Mouse (Mus musculus): ENCODE results near the gene Elk3. TPM values are rescaled to one million over a fixed set of nuclear protein-coding genes. Genes with fewer than 3 reads are reported as not detected.

Gene Elk3
- polyA plus RNA-seq, 1 experiment: 11.0 TPM

- no peak for TF ChIP-seq EP300 (IDR thresholded peaks at IDR 0.05; ENCODE audit: insufficient read depth, low read depth, low read length)
- no peak for TF ChIP-seq POLR2A (IDR thresholded peaks at IDR 0.05; ENCODE audit: insufficient read depth, low read length)
- no peak for TF ChIP-seq CTCF (IDR thresholded peaks at IDR 0.05; ENCODE audit: low read depth, low read length)
- no peaks in the 10 kb centered on the region for H3K9me3 ChIP-seq (replicated peaks; ENCODE audit: control insufficient read depth, insufficient read depth, low read length, poor library complexity, severe bottlenecking)
- no peaks in the 10 kb centered on the region for H3K27me3 ChIP-seq (ENCODE audit: control insufficient read depth, insufficient read depth, low read length, poor library complexity, severe bottlenecking)
- no peak overlapping the region for H3K27ac ChIP-seq (ENCODE audit: insufficient read depth, low read length)
- no peaks in the 10 kb centered on the region for H3K36me3 ChIP-seq (ENCODE audit: control insufficient read depth, insufficient read depth, low read length, poor library complexity, severe bottlenecking)
- peak overlapping the region; percentile 90 for H3K9ac ChIP-seq (ENCODE audit: low read depth, poor library complexity, severe bottlenecking)
- H3K4me3 ChIP-seq (ENCODE audit: low read depth, low read length): peak overlapping the region; percentile 68
- H3K4me1 ChIP-seq (ENCODE audit: control insufficient read depth, insufficient read depth, low read length): no peaks in the 10 kb centered on the region
Measured at GRCm38 (mm10) chr10:93309131-93309933, 1.6 kb downstream of the Elk3 start.

- TF ChIP-seq CTCF (IDR thresholded peaks at IDR 0.05; ENCODE audit: low read depth, low read length) (no peak), POLR2A (IDR thresholded peaks at IDR 0.05; ENCODE audit: insufficient read depth, low read length) (no peak), EP300 (IDR thresholded peaks at IDR 0.05; ENCODE audit: insufficient read depth, low read depth, low read length) (no peak)
- no peaks in the 10 kb centered on the region for H3K27me3 ChIP-seq (ENCODE audit: control insufficient read depth, insufficient read depth, low read length, poor library complexity, severe bottlenecking)
- H3K4me3 ChIP-seq (ENCODE audit: low read depth, low read length): no peak overlapping the region
- H3K36me3 ChIP-seq (ENCODE audit: control insufficient read depth, insufficient read depth, low read length, poor library complexity, severe bottlenecking): no peaks in the 10 kb centered on the region
- no peaks in the 10 kb centered on the region for H3K4me1 ChIP-seq (ENCODE audit: control insufficient read depth, insufficient read depth, low read length)
- no peak overlapping the region for H3K27ac ChIP-seq (ENCODE audit: insufficient read depth, low read length)
- no peaks in the 10 kb centered on the region for H3K9me3 ChIP-seq (replicated peaks; ENCODE audit: control insufficient read depth, insufficient read depth, low read length, poor library complexity, severe bottlenecking)
- H3K9ac ChIP-seq (ENCODE audit: low read depth, poor library complexity, severe bottlenecking): 0 out of 2 replicates have a peak overlapping the region, but pooled peaks have one; percentile 30
Measured at GRCm38 (mm10) chr10:93306367-93306766, 4.6 kb downstream of the Elk3 start.

- TF ChIP-seq CTCF (IDR thresholded peaks at IDR 0.05; ENCODE audit: low read depth, low read length) (no peak), POLR2A (IDR thresholded peaks at IDR 0.05; ENCODE audit: insufficient read depth, low read length) (no peak), EP300 (IDR thresholded peaks at IDR 0.05; ENCODE audit: insufficient read depth, low read depth, low read length) (no peak)
- Histone ChIP-seq H3K27ac (ENCODE audit: insufficient read depth, low read length) (no peak overlapping the region), H3K4me3 (ENCODE audit: low read depth, low read length) (no peak overlapping the region), H3K9me3 (replicated peaks; ENCODE audit: control insufficient read depth, insufficient read depth, low read length, poor library complexity, severe bottlenecking) (no peaks in the 10 kb centered on the region), H3K4me1 (ENCODE audit: control insufficient read depth, insufficient read depth, low read length) (no peaks in the 10 kb centered on the region), H3K27me3 (ENCODE audit: control insufficient read depth, insufficient read depth, low read length, poor library complexity, severe bottlenecking) (no peaks in the 10 kb centered on the region), H3K9ac (ENCODE audit: low read depth, poor library complexity, severe bottlenecking) (no peak overlapping the region), H3K36me3 (ENCODE audit: control insufficient read depth, insufficient read depth, low read length, poor library complexity, severe bottlenecking) (no peaks in the 10 kb centered on the region)
Measured at GRCm38 (mm10) chr10:93305946-93306345, 5.0 kb downstream of the Elk3 start.

- Histone ChIP-seq H3K27me3 (ENCODE audit: control insufficient read depth, insufficient read depth, low read length, poor library complexity, severe bottlenecking) (no peaks in the 10 kb centered on the region), H3K9me3 (replicated peaks; ENCODE audit: control insufficient read depth, insufficient read depth, low read length, poor library complexity, severe bottlenecking) (no peaks in the 10 kb centered on the region), H3K9ac (ENCODE audit: low read depth, poor library complexity, severe bottlenecking) (no peak overlapping the region), H3K4me3 (ENCODE audit: low read depth, low read length) (no peak overlapping the region), H3K4me1 (ENCODE audit: control insufficient read depth, insufficient read depth, low read length) (peaks cover 4% of the 10 kb centered on the region), H3K36me3 (ENCODE audit: control insufficient read depth, insufficient read depth, low read length, poor library complexity, severe bottlenecking) (no peaks in the 10 kb centered on the region), H3K27ac (ENCODE audit: insufficient read depth, low read length) (no peak overlapping the region)
- TF ChIP-seq EP300 (IDR thresholded peaks at IDR 0.05; ENCODE audit: insufficient read depth, low read depth, low read length): no peak
- TF ChIP-seq POLR2A (IDR thresholded peaks at IDR 0.05; ENCODE audit: insufficient read depth, low read length): no peak
- no peak for TF ChIP-seq CTCF (IDR thresholded peaks at IDR 0.05; ENCODE audit: low read depth, low read length)
Measured at GRCm38 (mm10) chr10:93303231-93303630, 7.7 kb downstream of the Elk3 start.

GRCm38 (mm10) chr10:93301831-93302230 is 9.1 kb downstream of the Elk3 start:
- TF ChIP-seq EP300 (IDR thresholded peaks at IDR 0.05; ENCODE audit: insufficient read depth, low read depth, low read length) (no peak), POLR2A (IDR thresholded peaks at IDR 0.05; ENCODE audit: insufficient read depth, low read length) (no peak), CTCF (IDR thresholded peaks at IDR 0.05; ENCODE audit: low read depth, low read length) (no peak)
- Histone ChIP-seq H3K36me3 (ENCODE audit: control insufficient read depth, insufficient read depth, low read length, poor library complexity, severe bottlenecking) (no peaks in the 10 kb centered on the region), H3K27me3 (ENCODE audit: control insufficient read depth, insufficient read depth, low read length, poor library complexity, severe bottlenecking) (no peaks in the 10 kb centered on the region), H3K4me1 (ENCODE audit: control insufficient read depth, insufficient read depth, low read length) (peaks cover 10% of the 10 kb centered on the region), H3K9me3 (replicated peaks; ENCODE audit: control insufficient read depth, insufficient read depth, low read length, poor library complexity, severe bottlenecking) (no peaks in the 10 kb centered on the region), H3K9ac (ENCODE audit: low read depth, poor library complexity, severe bottlenecking) (no peak overlapping the region), H3K4me3 (ENCODE audit: low read depth, low read length) (no peak overlapping the region), H3K27ac (ENCODE audit: insufficient read depth, low read length) (no peak overlapping the region)

GRCm38 (mm10) chr10:93298208-93298607 is 12.7 kb downstream of the Elk3 start:
- no peaks in the 10 kb centered on the region for H3K9me3 ChIP-seq (replicated peaks; ENCODE audit: control insufficient read depth, insufficient read depth, low read length, poor library complexity, severe bottlenecking)
- H3K9ac ChIP-seq (ENCODE audit: low read depth, poor library complexity, severe bottlenecking): 0 out of 2 replicates have a peak overlapping the region, but pooled peaks have one; percentile 22
- no peaks in the 10 kb centered on the region for H3K27me3 ChIP-seq (ENCODE audit: control insufficient read depth, insufficient read depth, low read length, poor library complexity, severe bottlenecking)
- 0 out of 2 replicates have a peak overlapping the region, but pooled peaks have one; percentile 13 for H3K4me3 ChIP-seq (ENCODE audit: low read depth, low read length)
- no peaks in the 10 kb centered on the region for H3K36me3 ChIP-seq (ENCODE audit: control insufficient read depth, insufficient read depth, low read length, poor library complexity, severe bottlenecking)
- TF ChIP-seq POLR2A (IDR thresholded peaks at IDR 0.05; ENCODE audit: insufficient read depth, low read length) (no peak), EP300 (IDR thresholded peaks at IDR 0.05; ENCODE audit: insufficient read depth, low read depth, low read length) (no peak), CTCF (IDR thresholded peaks at IDR 0.05; ENCODE audit: low read depth, low read length) (no peak)
- peak overlapping the region; percentile 78 for H3K27ac ChIP-seq (ENCODE audit: insufficient read depth, low read length)
- H3K4me1 ChIP-seq (ENCODE audit: control insufficient read depth, insufficient read depth, low read length): peaks cover 16% of the 10 kb centered on the region
